Mouse (Mus musculus): Measurements from ENCODE around the gene Wsb1.
"Not testable (repeated sequence)": the region's sequence is repeated elsewhere in the genome, so short reads cannot be mapped to it uniquely, and the experiment has no call there.

Gene Wsb1

GRCm38 (mm10) chr11:79267171-79267570, 12.7 kb upstream of the Wsb1 start:
- DNase-seq (ENCODE audit: low spot score in 2 of 2) = peak; percentile 4 to 31

DNA sequence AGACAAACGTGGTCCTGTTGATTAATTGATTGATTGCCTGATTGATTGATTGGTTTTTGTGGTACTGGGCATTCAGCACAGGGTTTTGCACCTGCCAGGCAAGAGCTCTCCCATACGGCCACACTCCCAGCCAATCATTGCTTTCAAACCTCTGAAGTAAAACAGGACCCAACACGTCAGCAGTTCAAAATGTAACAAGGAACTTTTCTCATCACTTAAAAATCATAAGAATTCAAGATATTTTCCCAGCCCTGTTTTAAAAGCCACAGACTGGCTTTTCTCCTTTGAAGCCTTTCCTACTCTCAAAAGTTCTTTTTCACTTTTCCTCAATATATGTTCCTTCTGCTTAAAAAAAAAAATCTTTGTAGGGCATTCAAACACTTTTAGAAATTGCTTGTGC, 9.9 kb upstream of the Wsb1 start:
- no peak for DNase-seq (ENCODE audit: low spot score in 2 of 2)

DNA sequence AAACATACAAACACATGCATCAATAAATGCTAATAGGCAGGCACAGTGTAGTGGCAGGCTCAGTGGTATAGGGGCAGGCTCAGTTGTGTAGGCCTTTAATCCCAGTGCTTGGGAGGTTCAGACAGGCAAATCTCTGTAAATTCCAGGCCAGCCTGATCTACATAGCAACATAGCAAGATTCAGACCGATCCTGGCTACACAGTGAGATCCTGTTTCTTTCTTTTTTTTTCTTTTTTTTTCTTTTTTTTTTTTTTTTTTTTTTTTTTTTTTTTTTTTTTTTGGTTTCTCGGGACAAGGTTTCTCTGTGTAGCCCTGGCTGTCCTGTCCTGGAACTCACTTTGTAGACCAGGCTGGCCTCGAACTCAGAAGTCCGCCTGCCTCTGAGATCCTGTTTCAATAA, 5.7 kb upstream of the Wsb1 start:
- DNase-seq (ENCODE audit: low spot score in 2 of 2) = not testable (repeated sequence)

- DNase-seq (ENCODE audit: low spot score in 2 of 2) = no peak
Observed at GRCm38 (mm10) chr11:79258738-79259137, 4.3 kb upstream of the Wsb1 start.

- DNase-seq (ENCODE audit: low spot score in 2 of 2) = peak; percentile 45 to 65
Observed at GRCm38 (mm10) chr11:79253542-79254390, 705 bp downstream of the Wsb1 start.

- DNase-seq (ENCODE audit: low spot score in 2 of 2) = no peak
Observed at GRCm38 (mm10) chr11:79252881-79253541, 1.5 kb downstream of the Wsb1 start.

GRCm38 (mm10) chr11:79239024-79239423, 15.4 kb downstream of the Wsb1 start:
- no peak for DNase-seq (ENCODE audit: low spot score in 2 of 2)

DNA sequence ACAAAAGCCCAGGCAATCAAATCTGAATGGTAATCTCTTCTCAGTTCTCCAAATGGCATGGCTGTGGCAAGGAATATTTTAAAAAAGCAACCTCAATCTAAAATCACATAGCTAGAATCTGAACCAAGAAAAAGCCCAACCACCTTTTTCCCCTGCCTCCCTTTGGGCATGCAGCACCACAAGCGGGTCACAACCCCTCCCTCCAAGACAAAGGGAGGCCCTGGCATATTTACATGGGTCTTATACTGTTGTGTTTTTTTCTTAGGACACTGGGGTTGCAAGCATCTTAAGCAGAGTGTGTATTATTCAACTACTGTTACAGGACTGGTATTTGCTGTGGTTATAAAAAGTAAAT, 16.1 kb downstream of the Wsb1 start:
- no peak for DNase-seq (ENCODE audit: low spot score in 2 of 2)

GRCm38 (mm10) chr11:79237644-79238397, 16.6 kb downstream of the Wsb1 start:
- no peak for DNase-seq (ENCODE audit: low spot score in 2 of 2)

DNA sequence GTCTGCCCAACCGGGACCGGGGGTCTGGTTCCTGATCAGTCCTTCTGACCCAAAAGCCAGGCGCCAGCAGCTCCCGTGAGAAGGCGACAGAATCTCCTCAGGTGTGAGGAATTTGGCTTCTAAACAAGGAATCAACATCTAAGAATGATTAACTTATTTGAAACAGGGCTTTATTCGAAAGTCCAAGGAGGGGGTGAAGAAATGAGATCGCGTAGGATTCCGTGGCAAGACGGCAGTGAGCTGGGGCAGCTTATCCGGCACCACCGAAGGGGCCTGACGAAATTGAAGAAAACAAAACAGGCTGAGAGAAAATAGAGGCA, 24.3 kb downstream of the Wsb1 start:
- DNase-seq (ENCODE audit: low spot score in 2 of 2) = no peak

DNA sequence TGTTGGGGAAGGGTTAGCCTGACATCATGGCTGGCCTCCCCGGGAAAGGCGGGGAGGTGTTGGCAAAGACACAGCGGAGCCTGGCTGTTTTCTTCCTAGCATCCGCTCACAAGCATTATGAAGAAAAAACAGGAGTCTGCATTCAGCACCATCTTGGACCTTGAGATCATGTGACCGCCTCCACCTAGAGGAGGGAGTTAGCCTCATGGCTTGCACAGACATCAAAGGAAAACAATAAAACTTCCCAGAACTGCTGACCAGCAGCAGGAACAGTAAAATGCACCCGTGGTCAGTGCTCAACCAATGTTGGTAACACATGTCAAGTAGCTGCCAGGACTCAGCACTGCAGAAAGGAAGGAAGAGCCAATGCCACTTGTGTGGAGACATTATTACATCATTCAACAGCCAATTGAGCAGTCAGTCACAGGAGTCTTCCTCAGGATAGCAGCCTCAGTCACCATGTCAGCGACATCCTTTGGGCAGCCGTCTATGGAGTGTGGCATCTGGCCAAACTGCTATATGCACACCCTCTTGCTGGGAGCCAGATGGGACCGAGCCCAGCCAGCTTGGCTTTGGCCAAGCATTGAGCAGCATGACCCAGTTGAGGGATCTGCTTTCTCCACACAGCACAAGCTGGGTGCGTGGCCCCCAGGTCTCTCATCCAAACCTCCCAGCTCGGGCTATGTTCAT, 24.8 kb downstream of the Wsb1 start:
- no peak for DNase-seq (ENCODE audit: low spot score in 2 of 2)

GRCm38 (mm10) chr11:79229057-79229504, 25.4 kb downstream of the Wsb1 start:
- no peak for DNase-seq (ENCODE audit: low spot score in 2 of 2)

- no peak for DNase-seq (ENCODE audit: low spot score in 2 of 2)
Observed at GRCm38 (mm10) chr11:79228089-79228488, 26.4 kb downstream of the Wsb1 start.

GRCm38 (mm10) chr11:79225371-79226155, 28.9 kb downstream of the Wsb1 start:
- no peak for DNase-seq (ENCODE audit: low spot score in 2 of 2)

DNA sequence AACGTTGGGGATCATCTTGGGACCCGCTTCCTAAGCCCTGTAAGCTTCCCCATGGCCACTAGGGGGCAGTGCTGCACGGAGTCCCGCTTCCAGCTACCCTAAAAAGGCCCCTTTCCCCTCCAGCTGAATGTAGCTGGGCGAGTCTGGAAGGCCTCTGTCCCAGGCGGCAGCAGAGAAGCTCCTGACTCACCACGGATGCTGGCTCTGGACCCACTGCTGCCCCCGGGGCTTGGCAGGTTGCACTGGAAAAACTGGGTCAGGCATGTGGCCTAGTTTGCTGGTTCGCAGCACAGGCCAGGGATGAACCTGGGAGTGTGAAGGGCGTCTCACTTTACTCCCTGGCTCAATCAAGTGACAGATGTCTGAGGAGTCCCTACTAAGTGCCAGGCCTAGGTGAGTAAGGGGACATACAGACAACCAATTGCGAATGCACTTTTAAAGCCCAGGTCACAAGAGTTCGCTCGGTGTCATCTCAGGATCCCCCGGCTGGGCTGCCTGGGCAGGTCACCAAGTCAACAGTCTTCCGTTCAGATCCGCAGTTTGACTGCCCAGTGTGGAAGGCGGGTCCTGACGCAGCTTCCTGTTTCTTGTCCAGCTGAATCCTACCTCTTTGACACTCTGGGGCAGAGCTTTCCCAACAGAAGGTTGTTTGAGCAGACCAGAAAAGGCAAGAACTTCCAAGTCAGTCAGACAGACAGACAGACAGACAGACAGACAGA, 29.8 kb downstream of the Wsb1 start:
- peak; percentile 60 to 69 for DNase-seq (ENCODE audit: low spot score in 2 of 2)

DNA sequence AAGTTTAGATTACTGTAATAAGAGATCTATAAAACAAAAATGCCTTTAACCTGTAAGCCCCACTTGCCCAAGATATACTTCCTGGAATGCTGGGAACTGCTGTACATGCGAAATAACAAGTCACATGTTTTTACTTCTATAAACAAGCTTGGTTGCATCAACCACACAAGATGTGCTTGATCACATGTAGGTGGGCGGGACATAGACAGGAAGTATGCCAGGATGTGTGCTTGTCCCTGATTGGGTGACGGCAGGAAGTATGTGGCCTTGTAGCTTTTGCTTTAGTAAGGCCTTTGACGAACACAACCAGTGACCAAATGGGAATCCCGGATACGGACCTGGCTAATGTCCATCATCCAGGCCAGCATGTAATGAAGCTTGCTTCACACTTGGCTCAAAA, 31.1 kb downstream of the Wsb1 start:
- DNase-seq (ENCODE audit: low spot score in 2 of 2) = peak; percentile 45 to 61

- no peak for DNase-seq (ENCODE audit: low spot score in 2 of 2)
Observed at GRCm38 (mm10) chr11:79222661-79223060, 31.8 kb downstream of the Wsb1 start.

DNA sequence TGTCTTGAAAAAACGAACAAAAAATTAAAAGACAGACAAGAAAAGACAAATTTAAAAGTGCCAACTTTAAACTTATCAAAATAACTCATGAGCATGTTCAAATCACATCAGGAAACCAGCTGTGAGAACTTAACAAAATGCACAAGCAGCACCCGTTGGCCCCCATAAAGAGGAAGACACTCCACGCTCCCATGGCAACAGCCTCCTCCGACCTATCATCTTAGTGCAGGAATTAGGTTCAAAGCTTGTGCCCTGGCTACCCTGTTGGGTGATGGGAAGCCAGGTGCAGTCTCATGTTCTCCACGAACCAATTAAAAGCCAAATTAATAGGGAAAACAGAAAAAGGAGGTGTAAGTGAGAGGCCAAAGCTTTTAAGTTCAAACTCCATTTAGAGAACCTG, 32.8 kb downstream of the Wsb1 start:
- DNase-seq (ENCODE audit: low spot score in 2 of 2) = peak; percentile 21 to 36

- DNase-seq (ENCODE audit: low spot score in 2 of 2) = no peak
Observed at GRCm38 (mm10) chr11:79218936-79219626, 35.4 kb downstream of the Wsb1 start.

GRCm38 (mm10) chr11:79218061-79218460, 36.4 kb downstream of the Wsb1 start:
- DNase-seq (ENCODE audit: low spot score in 2 of 2) = no peak
